Mouse (Mus musculus) heart, postnatal 4 days (tissue): ENCODE measurements around the gene Cracr2b. TPM values are rescaled to one million over a fixed set of nuclear protein-coding genes. Genes with fewer than 3 reads are reported as not detected.

Experiments
- DNase-seq: peaks from one replicate; pipeline ENCODE4 v3.0.0; 2021
- total RNA-seq, 2 experiments: library from RNA; stranded (reverse); gene quantifications; 2 replicates each; pipeline ENCODE4 v1.2.3; 2021

The Cracr2b gene
- total RNA-seq, 2 experiments from 2014 or later = 17.6 to 20.1 TPM

DNA sequence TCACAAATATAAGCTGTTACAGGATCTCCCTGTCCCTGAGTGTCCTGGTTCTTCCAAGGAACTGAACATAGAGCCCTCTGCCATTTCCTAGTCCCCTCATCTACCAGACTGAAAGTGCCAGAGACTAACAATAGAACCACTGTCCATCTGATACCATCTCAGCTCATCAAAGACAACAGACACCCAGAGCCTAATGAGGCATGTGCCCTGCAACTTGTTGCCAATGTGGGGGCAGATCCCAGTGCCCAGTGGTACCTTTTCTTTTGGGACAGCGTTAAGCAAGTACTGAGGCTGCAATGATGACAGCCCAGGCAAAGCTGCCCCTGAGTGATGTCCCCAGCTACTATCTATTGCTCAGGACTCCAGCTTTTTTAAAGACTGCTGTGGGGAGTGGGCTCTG lies 25.3 kb downstream of the Cracr2b start:
- DNase-seq = no peak

DNA sequence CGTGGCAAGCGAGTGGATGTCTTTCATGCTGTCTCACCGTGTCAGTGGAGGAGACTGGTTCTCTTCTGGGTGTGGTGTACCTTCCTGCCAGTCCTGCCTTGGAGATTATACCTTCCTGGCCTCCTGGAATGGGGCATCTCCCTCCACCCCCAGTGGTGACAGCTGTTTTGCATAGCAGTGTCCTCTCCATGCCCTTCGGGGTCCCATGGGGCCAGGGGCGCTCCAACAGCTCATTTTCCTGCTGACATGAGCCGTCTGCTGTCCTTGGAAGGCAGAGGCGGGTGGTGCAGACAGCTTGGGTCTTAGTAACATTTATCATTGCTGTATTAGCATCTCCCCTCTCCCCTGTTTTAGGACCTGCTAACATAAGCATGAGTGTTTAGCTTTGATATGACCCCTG lies 26.2 kb downstream of the Cracr2b start:
- DNase-seq = no peak

DNA sequence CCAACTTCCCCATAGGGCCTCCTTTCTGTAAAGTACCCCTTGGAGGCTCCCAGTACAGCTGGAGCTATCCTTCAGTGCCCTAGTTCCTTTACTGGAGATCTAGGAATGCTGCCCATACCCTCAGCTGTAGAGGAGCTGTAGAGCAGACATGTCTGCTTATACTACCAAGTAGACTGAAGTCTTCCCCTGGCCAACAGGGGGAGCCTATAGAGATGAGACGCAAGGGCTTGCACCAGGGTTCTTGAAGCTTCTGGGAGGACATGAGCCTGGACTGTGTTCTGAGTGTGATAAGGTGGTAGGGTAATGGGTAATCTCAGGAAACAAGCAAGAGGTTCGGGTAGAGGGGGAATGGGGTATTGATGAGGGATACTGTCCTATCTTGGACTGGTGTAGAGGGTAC lies 30.3 kb downstream of the Cracr2b start:
- no peak for DNase-seq

GRCm38 (mm10) chr7:141492738-141493137 lies 31.8 kb downstream of the Cracr2b start:
- DNase-seq = no peak

GRCm38 (mm10) chr7:141493729-141494128 lies 32.8 kb downstream of the Cracr2b start:
- DNase-seq = no peak

- DNase-seq = no peak
These were observed 34.5 kb downstream of the Cracr2b start for GRCm38 (mm10) chr7:141495379-141495778.

DNA sequence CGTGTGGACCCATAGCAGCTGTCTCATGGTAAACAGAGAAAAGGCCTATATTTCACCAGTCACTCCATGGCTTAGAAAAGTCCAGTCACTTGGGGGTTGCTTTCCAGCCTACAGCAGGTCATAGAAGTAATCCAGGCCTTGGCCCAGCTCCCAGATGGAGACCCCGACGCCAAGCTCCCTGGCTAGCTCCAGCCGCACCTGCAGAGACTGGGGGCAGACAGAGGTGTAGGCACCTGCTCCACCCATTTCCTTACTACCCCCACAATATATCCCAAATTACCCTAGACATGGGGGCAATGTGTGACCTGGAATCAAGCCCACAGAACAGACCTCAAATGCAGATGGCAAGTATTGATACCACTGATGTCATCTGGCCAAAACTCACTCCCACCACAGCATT lies 35.0 kb downstream of the Cracr2b start:
- no peak for DNase-seq

- DNase-seq = no peak
These were observed 36.7 kb downstream of the Cracr2b start for GRCm38 (mm10) chr7:141497600-141497999.

DNA sequence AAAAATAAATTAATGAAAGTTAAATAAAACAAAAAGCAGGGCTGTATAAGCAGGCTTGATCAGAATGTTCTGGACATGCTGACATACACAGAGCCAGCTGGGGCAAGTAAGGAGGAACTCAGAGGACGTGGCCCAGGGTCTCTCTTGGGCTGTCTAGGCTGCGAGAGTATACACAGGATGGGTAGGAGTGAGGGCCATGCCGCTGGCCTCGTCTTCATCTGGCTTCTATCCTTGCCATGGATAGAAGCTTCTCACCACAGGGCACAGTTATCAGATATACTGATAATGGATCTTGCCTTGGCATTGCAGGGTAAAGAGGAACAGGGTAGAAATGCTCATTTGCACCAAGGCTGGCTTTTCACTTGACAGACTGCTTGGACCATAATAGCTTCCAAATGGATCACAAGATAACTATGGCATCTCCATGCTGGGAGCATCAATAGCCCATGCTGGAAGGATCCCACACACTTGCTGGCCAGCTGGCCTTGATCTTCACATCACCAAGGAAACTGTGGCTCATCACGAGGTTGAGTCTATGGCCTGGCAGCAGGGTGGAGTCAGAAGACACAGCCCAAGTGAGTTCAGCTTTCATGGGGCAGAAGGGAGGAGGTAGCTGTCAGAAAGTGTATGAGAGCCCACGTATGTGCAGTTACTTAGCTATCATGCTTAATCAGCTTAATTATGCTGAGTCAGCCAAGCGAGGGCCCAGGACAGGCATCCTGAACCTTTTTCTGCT lies 41.1 kb downstream of the Cracr2b start:
- no peak for DNase-seq

DNA sequence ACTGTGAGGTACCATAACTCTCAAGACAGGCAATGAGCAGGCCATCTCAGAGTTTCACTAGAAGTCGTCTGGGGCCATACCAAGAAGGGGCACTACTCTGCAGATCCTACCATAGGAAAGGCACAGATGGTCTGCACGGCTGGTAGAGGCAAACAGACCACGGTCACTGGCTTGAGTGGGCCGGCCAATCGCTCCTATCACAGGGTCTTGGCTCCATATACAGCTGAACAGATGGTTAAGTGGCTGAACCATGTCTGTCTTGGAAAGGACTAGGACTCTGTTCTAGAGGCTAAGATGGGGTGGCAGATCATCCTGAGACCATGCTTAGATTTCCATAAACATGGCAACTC lies 41.6 kb downstream of the Cracr2b start:
- DNase-seq = no peak

GRCm38 (mm10) chr7:141506278-141506677 lies 45.4 kb downstream of the Cracr2b start:
- no peak for DNase-seq

DNA sequence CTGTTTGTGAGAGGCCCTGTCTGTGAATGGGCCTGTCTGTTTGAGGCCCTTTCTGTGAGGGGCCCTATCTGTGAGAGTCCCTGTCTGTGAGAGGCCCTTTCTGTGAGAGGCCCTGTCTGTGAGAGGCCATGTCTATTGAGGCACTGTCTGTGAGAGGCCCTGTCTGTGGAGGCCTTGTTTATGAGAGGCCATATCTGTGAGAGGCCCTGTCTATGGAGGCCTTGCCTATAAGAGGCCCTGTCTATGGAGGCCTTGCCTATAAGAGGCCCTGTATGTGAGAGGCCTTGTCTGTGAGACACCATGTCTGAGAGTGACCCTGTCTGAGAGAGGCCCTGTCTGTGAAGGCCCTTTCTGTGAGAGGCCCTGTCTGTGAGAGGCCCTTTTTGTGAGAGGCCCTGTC lies 47.3 kb downstream of the Cracr2b start:
- no peak for DNase-seq

DNA sequence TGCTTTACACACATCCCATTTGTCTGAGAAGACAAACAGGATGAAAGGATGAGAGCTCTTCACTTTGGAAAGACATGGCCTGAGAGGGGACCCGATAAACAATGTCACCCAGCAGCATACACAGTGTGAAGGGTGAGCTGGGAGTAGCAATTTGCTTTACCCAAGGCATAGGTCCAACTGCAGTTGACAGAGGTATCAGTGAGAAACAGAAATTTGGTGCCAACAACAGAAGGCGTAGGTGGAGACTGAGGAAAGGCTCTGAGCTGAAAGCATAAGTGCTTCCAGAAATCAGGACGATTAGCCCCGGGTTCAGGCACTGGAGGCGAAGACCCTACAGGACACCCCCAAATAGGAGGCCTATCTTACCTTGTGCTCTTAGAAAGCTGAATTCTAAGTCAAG lies 49.3 kb downstream of the Cracr2b start:
- no peak for DNase-seq

- DNase-seq = peak; percentile 52
These were observed 49.8 kb downstream of the Cracr2b start for GRCm38 (mm10) chr7:141510681-141511191.

Other genes starting within 250 kb of the Cracr2b start
- gene Lmntd2, start 247.0 kb upstream of the Cracr2b start, total RNA-seq = not detected
- 1 to 10 TPM; 4.1 to 6.1 TPM for gene Rassf7, start 245.2 kb upstream of the Cracr2b start, total RNA-seq
- gene Phrf1, start 232.3 kb upstream of the Cracr2b start, total RNA-seq = 10 to 100 TPM; 44.3 to 52.2 TPM
- 1 to 10 TPM; 1.3 to 1.4 TPM for gene Irf7, start 194.6 kb upstream of the Cracr2b start, total RNA-seq
- gene Cdhr5, start 184.3 kb upstream of the Cracr2b start, total RNA-seq = not detected
- gene Sct, start 182.0 kb upstream of the Cracr2b start, total RNA-seq = not detected
- not detected for gene Drd4, start 169.1 kb upstream of the Cracr2b start, total RNA-seq
- 10 to 100 TPM; 27.8 to 30.6 TPM for gene Deaf1, start 133.4 kb upstream of the Cracr2b start, total RNA-seq
- 10 to 100 TPM; 15.9 to 16.3 TPM for gene Tmem80, start 133.4 kb upstream of the Cracr2b start, total RNA-seq
- 1 to 10 TPM; 1.9 TPM for gene Eps8l2, start 122.2 kb upstream of the Cracr2b start, total RNA-seq
- 100 to 1,000 TPM; 126 to 134 TPM for gene Taldo1, start 68.9 kb upstream of the Cracr2b start, total RNA-seq
- 10 to 100 TPM; 12.5 to 12.9 TPM for gene Gatd1, start 47.0 kb upstream of the Cracr2b start, total RNA-seq
- gene Cend1, start 31.6 kb upstream of the Cracr2b start, total RNA-seq = 1 to 10 TPM; 1.5 to 1.6 TPM
- 10 to 100 TPM; 30.5 to 32.3 TPM for gene Slc25a22, start 23.2 kb upstream of the Cracr2b start, total RNA-seq
- 1 to 10 TPM; 5.9 to 6.4 TPM for gene Pidd1, start 17.1 kb upstream of the Cracr2b start, total RNA-seq
- gene Rplp2, start 13.7 kb upstream of the Cracr2b start, total RNA-seq = 1,000 to 10,000 TPM; 1,146 to 1,184 TPM
- gene Pnpla2, start 5.9 kb upstream of the Cracr2b start, total RNA-seq = 100 to 1,000 TPM; 118 to 127 TPM
- 100 to 1,000 TPM; 229 to 230 TPM for gene Cd151, start 6.3 kb downstream of the Cracr2b start, total RNA-seq
- gene Polr2l, start 14.0 kb downstream of the Cracr2b start, total RNA-seq = 10 to 100 TPM; 49.6 to 52.4 TPM
- 10 to 100 TPM; 37.2 to 38.0 TPM for gene Tspan4, start 14.1 kb downstream of the Cracr2b start, total RNA-seq
- 10 to 100 TPM; 36.5 to 36.6 TPM for gene Chid1, start 78.8 kb downstream of the Cracr2b start, total RNA-seq
- 10 to 100 TPM; 61.1 to 61.4 TPM for gene Ap2a2, start 101.1 kb downstream of the Cracr2b start, total RNA-seq
- gene Muc6, start 194.2 kb downstream of the Cracr2b start, total RNA-seq = not detected
- under 1 TPM in 1 of 2 experiments, not detected in 1; 0.74 TPM for gene Muc2, start 229.2 kb downstream of the Cracr2b start, total RNA-seq